Mouse (Mus musculus) heart, adult 2 months (tissue): ENCODE measurements at regions not wholly inside any gene's neighbourhood (a gene's known extent, or its start where the extent isn't known, plus 50 kb on each side); places are given as distances from the start of the nearest gene placed in this dataset.

Experiments used
- CTCF ChIP-seq: fragments of 200-600 bp; IDR thresholded peaks from 2 replicates; pipeline ENCODE4 v1.8.1; 2022; ENCODE audit warnings: antibody characterized with exemption, mild to moderate bottlenecking, moderate library complexity
- EP300 ChIP-seq: fragments of 200-500 bp; IDR thresholded peaks from 2 replicates; pipeline ENCODE4 v1.6.1; 2011; ENCODE audit warnings: low read depth, low read length, control low read depth; ENCODE audit not compliant: insufficient read depth

GRCm38 (mm10) chr2:133472966-133473744, 78.8 kb upstream of the Bmp2 start:
- TF ChIP-seq EP300 (no peak), CTCF (no peak)
